Mouse (Mus musculus) midbrain, embryonic 14.5 days (tissue): ENCODE measurements around the gene Bmf. TPM values are rescaled to one million over a fixed set of nuclear protein-coding genes. Genes with fewer than 3 reads are reported as not detected.

Source experiments
- ATAC-seq: fragments of 200-750 bp; cut with Nextera tagmentation; 2 replicates; pipeline ENCODE4 v1.8.0; 2017; ENCODE audit warnings: moderate number of reproducible peaks, moderate library complexity; ENCODE audit not compliant: low FRiP score, low TSS enrichment
- DNase-seq: peaks from one replicate; pipeline ENCODE4 v3.0.0-alpha.2; 2015
- H3K27ac ChIP-seq: fragments of 300-500 bp; sonication (generic); replicated peaks from 2 replicates; pipeline ENCODE4 v1.5.1; 2014; ENCODE audit warnings: mild to moderate bottlenecking, low read depth, low read length, moderate library complexity
- H3K27me3 ChIP-seq: fragments of 300-500 bp; sonication (generic); 2 replicates; pipeline ENCODE4 v1.6.1; 2014; ENCODE audit warnings: low read length, control low read depth, mixed read lengths; ENCODE audit not compliant: control insufficient read depth, insufficient read depth
- H3K36me3 ChIP-seq: fragments of 300-500 bp; sonication (generic); 2 replicates; pipeline ENCODE4 v1.6.1; 2014; ENCODE audit warnings: low read length, control low read depth; ENCODE audit not compliant: control insufficient read depth, insufficient read depth
- H3K4me1 ChIP-seq: fragments of 300-500 bp; sonication (generic); 2 replicates; pipeline ENCODE4 v1.6.1; 2014; ENCODE audit warnings: mild to moderate bottlenecking, antibody characterized with exemption, low read length, control low read depth; ENCODE audit not compliant: control insufficient read depth, insufficient read depth
- H3K4me2 ChIP-seq: fragments of 300-500 bp; sonication (generic); 2 replicates; pipeline ENCODE4 v1.6.1; 2014; ENCODE audit warnings: mild to moderate bottlenecking, low read length, moderate library complexity
- H3K4me3 ChIP-seq: fragments of 300-500 bp; sonication (generic); replicated peaks from 2 replicates; pipeline ENCODE4 v1.5.1; 2014; ENCODE audit warnings: low read depth, low read length
- H3K9ac ChIP-seq: fragments of 300-500 bp; sonication (generic); replicated peaks from 2 replicates; pipeline ENCODE4 v1.6.1; 2014; ENCODE audit warnings: mild to moderate bottlenecking, low read length, moderate library complexity
- H3K9me3 ChIP-seq: fragments of 300-500 bp; sonication (generic); 2 replicates; pipeline ENCODE4 v1.6.1; 2016; ENCODE audit warnings: low read length, control low read depth, mixed read lengths; ENCODE audit not compliant: control insufficient read depth
- WGBS: fragments of 180-500 bp; shearing (Covaris S2); extraction: QIAGEN DNeasy Blood & Tissue Kit; methylation state at CpG from one replicate; pipeline ENCODE4 v1.1.7; 2014; 5-methylcytosine and 5-hydroxymethylcytosine counted together
- polyA plus RNA-seq: library from polyadenylated mRNA; unstranded; fragments of >200 nt; fragmentation: Nextera tagmentation; extraction: Ambion mirVana; gene quantifications from 2 replicates; pipeline ENCODE4 v1.2.1, GENCODE M21; 2014

Gene Bmf
- polyA plus RNA-seq, 1 experiment from 2014 or later, result 1.9 TPM

- Histone ChIP-seq H3K36me3 (no peaks in the 10 kb centered on the region), H3K4me2 (no peak overlapping the region), H3K4me3 (no peak overlapping the region), H3K4me1 (peaks cover 14% of the 10 kb centered on the region; the same call in 1 of the 2 replicates), H3K9ac (no peak overlapping the region), H3K27ac (no peak overlapping the region), H3K9me3 (no peaks in the 10 kb centered on the region), H3K27me3 (no peaks in the 10 kb centered on the region)
- no peak for DNase-seq
- 55% methylated on average over 6 of the region's 6 CpGs for WGBS
- no peak for ATAC-seq
These were observed 8.8 kb downstream of the Bmf start for GRCm38 (mm10) chr2:118540691-118541117.

DNA sequence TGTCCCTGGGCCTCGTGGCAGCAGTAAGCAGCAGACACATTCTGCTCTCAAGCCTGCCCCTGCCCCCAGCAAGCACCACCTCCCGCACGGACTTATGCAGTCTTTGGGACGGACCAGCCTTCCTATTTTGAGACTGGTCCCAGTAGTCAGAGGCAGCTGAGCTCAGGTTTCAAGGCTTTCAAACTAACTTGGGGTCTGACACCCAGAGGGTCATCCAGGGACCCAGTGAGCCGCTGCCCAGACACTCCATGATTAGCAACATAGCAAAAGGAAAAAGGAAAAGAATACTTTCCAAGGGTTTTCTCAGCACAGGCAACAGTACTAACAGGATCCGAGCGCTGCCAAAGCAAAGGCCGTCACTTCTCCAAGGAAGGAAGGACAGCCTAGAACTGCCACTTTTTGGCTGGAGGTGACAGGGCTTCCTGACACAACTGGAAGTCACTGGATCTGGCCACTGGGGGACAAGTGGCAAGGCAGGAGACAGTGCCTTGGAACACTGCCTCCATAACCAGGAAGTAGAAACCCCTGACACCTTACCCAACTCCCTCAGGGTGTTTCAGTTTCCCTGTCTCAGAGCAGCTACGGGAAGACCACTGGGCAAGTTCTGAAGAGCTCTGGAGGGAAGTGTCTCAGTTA, 9.5 kb downstream of the Bmf start:
- no peak for ATAC-seq

GRCm38 (mm10) chr2:118539040-118539439, 10.4 kb downstream of the Bmf start:
- no peak overlapping the region for H3K4me3 ChIP-seq
- no peak for ATAC-seq
- H3K4me1 ChIP-seq, result peaks cover 7% of the 10 kb centered on the region; the same call in 1 of the 2 replicates
- 74% methylated on average over 8 of the region's 8 CpGs for WGBS
- DNase-seq, result no peak
- no peak overlapping the region for H3K9ac ChIP-seq
- no peaks in the 10 kb centered on the region for H3K9me3 ChIP-seq
- no peak overlapping the region for H3K27ac ChIP-seq
- H3K27me3 ChIP-seq, result no peaks in the 10 kb centered on the region
- no peaks in the 10 kb centered on the region for H3K36me3 ChIP-seq
- no peak overlapping the region for H3K4me2 ChIP-seq

More for the DNA sequence above, 9.5 kb downstream of the Bmf start:
- Histone ChIP-seq H3K9me3 (no peaks in the 10 kb centered on the region), H3K4me3 (no peak overlapping the region), H3K9ac (no peak overlapping the region), H3K4me1 (peaks cover 14% of the 10 kb centered on the region; the same call in 1 of the 2 replicates), H3K27me3 (no peaks in the 10 kb centered on the region), H3K36me3 (no peaks in the 10 kb centered on the region), H3K27ac (no peak overlapping the region), H3K4me2 (no peak overlapping the region)
- WGBS, result 57% methylated on average over 9 of the region's 9 CpGs
- DNase-seq, result no peak

DNA sequence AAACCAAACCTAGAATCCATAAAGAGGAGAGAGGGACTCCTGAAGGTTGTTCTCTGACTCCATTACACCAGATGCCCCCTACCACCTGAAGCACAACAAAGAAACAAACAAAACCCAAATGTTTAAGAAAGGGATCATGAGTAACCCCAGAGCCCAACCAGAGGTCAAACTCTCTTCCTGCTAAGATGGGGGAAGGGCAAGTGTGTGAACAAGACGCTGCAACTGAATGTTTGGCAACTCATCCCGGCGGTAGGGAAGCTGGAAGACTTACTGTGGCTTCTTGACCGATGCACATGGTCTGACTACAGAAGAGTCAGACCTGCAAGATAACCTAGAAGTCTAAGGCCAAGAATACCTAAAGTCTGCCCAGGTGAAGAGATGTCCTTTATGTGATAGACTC, 12.3 kb downstream of the Bmf start:
- Histone ChIP-seq H3K36me3 (no peaks in the 10 kb centered on the region), H3K27ac (no peak overlapping the region), H3K9me3 (no peaks in the 10 kb centered on the region), H3K27me3 (no peaks in the 10 kb centered on the region), H3K4me1 (peaks cover 12% of the 10 kb centered on the region; the same call in 1 of the 2 replicates), H3K4me3 (no peak overlapping the region), H3K9ac (no peak overlapping the region), H3K4me2 (no peak overlapping the region)
- no peak for ATAC-seq
- 57% methylated on average over 4 of the region's 4 CpGs for WGBS
- no peak for DNase-seq

- 0 out of 2 replicates have a peak overlapping the region, but pooled peaks have one; percentile 10 for H3K9ac ChIP-seq
- WGBS, result 82% methylated on average over 8 of the region's 8 CpGs
- no peaks in the 10 kb centered on the region for H3K9me3 ChIP-seq
- H3K4me2 ChIP-seq, result no peak overlapping the region
- ATAC-seq (no peak), DNase-seq (peak; percentile 28)
- H3K4me3 ChIP-seq, result no peak overlapping the region
- no peaks in the 10 kb centered on the region for H3K36me3 ChIP-seq
- no peak overlapping the region for H3K27ac ChIP-seq
- no peaks in the 10 kb centered on the region for H3K27me3 ChIP-seq
- peaks cover 18% of the 10 kb centered on the region for H3K4me1 ChIP-seq
These were observed 12.9 kb downstream of the Bmf start for GRCm38 (mm10) chr2:118536553-118536952.

DNA sequence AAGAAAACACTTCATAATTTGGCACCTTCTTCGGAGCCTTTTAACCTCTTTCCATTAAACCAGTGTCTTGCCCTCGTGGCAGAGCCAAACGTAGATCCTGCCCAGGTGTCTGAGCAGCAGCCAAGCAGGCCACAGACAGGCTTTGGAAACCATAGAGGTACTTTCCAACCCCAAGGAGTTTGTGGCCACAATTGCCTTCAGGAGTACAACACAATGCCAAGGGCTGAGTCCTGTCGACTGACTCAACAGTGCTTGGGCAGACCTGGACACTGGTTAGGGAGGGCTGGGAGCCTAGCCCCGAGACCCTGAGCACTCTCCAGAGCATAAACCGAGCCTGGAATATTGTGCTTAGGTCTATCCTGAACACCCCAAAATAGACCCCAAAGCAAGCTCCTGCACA, 13.4 kb downstream of the Bmf start:
- DNase-seq (no peak), ATAC-seq (no peak)
- no peak overlapping the region for H3K27ac ChIP-seq
- WGBS, result 88% methylated on average over 6 of the region's 6 CpGs
- no peaks in the 10 kb centered on the region for H3K36me3 ChIP-seq
- H3K9me3 ChIP-seq, result no peaks in the 10 kb centered on the region
- no peak overlapping the region for H3K4me3 ChIP-seq
- peaks cover 22% of the 10 kb centered on the region for H3K4me1 ChIP-seq
- H3K9ac ChIP-seq, result 0 out of 2 replicates have a peak overlapping the region, but pooled peaks have one; percentile 10
- no peak overlapping the region for H3K4me2 ChIP-seq
- no peaks in the 10 kb centered on the region for H3K27me3 ChIP-seq

DNA sequence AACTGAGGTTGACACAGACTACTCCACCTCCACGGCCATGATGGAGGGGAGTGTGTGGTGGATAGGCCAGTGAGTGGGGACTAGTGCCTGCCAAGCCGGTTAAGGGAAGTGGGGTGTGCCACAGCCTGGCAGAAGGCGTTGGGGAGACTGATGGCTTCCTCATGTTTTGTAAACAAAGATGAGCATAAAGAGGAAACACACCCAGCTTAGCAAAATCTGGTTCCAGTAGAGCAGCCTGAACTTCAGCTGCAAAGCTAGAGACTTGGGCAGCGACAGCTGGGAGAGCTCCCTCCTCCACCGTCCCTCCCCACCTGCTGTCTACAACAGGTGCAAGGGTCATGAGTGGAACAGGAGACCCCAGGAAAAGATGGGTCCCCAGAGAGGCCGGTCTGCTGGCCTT, 15.5 kb downstream of the Bmf start:
- no peak for DNase-seq
- no peak overlapping the region for H3K27ac ChIP-seq
- no peak for ATAC-seq
- H3K4me1 ChIP-seq, result peaks cover 34% of the 10 kb centered on the region
- H3K9ac ChIP-seq, result no peak overlapping the region
- H3K36me3 ChIP-seq, result no peaks in the 10 kb centered on the region
- 68% methylated on average over 6 of the region's 6 CpGs for WGBS
- no peak overlapping the region for H3K4me2 ChIP-seq
- no peaks in the 10 kb centered on the region for H3K9me3 ChIP-seq
- H3K27me3 ChIP-seq, result no peaks in the 10 kb centered on the region
- H3K4me3 ChIP-seq, result no peak overlapping the region

DNA sequence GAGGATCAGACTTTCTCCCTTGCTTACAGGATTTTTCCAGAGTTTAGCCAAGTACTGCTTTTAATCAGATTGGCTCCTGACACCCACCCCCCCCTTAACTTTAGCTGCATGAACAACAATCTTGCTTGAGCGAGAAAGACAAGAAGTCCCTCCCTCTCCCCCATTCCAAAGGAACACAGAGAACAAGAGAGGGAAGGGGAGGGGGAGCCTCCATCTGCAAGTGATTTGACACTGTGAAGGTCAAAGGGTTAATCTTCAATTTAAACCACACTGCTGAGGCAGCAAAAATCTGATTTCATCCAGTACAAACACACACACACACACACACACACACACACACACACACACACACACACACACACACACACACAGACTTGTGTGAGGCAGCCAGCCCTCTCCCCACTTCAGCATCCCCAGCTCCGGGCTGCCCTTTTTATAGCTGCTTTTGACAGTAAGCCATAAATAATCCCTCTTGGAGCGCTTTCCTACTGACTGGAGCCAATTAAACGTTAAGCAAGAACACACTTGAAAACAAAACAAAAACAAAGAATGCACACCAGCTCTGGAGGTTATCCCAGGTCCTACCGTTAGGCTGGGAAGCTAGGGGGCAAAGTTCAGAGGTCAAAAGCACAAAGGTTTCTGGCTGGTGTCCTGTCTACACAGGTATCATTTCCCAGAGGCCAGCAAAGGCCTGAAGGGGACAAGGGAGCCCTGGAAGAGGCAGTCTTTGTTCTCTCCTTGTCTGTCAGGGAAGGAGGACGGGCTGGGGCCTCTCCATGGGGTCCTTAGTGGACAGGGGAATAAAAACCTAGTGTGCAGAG, 16.4 kb downstream of the Bmf start:
- no peak overlapping the region for H3K4me3 ChIP-seq
- H3K36me3 ChIP-seq, result no peaks in the 10 kb centered on the region
- H3K27me3 ChIP-seq, result no peaks in the 10 kb centered on the region
- H3K9ac ChIP-seq, result no peak overlapping the region
- peaks cover 34% of the 10 kb centered on the region for H3K4me1 ChIP-seq
- H3K27ac ChIP-seq, result peak overlapping the region; percentile 68
- WGBS, result 4% methylated on average over 6 of the region's 6 CpGs
- no peaks in the 10 kb centered on the region for H3K9me3 ChIP-seq
- no peak overlapping the region for H3K4me2 ChIP-seq
- peak; percentile 74 for DNase-seq
- ATAC-seq, result 0 out of 2 replicates have a peak, but pooled peaks have one; percentile 38
